Mouse (Mus musculus) limb, embryonic 15.5 days (tissue): ENCODE data around the gene Stxbp1. TPM values are rescaled to one million over a fixed set of nuclear protein-coding genes. Genes with fewer than 3 reads are reported as not detected.
"Not testable (repeated sequence)": the region's sequence is repeated elsewhere in the genome, so short reads cannot be mapped to it uniquely, and the experiment has no call there.

Experiments
- ATAC-seq: fragments of 200-750 bp; cut with Nextera tagmentation; 2 replicates; pipeline ENCODE4 v1.8.0; 2017; ENCODE audit warnings: low read depth, moderate TSS enrichment; ENCODE audit not compliant: insufficient number of reproducible peaks, low FRiP score, low TSS enrichment
- H3K27ac ChIP-seq: fragments of 300-500 bp; sonication (generic); 2 replicates; pipeline ENCODE4 v1.5.1; 2015; ENCODE audit warnings: moderate library complexity, mild to moderate bottlenecking, inconsistent platforms
- H3K27me3 ChIP-seq: fragments of 300-500 bp; sonication (generic); 2 replicates; pipeline ENCODE4 v1.6.1; 2015; ENCODE audit warnings: inconsistent platforms
- H3K36me3 ChIP-seq: fragments of 300-500 bp; sonication (generic); 2 replicates; pipeline ENCODE4 v1.6.1; 2015; ENCODE audit warnings: inconsistent platforms
- H3K4me1 ChIP-seq: fragments of 300-500 bp; sonication (generic); 2 replicates; pipeline ENCODE4 v1.6.1; 2015; ENCODE audit warnings: inconsistent platforms
- H3K4me2 ChIP-seq: fragments of 300-500 bp; sonication (generic); 2 replicates; pipeline ENCODE4 v1.6.1; 2015; ENCODE audit warnings: mild to moderate bottlenecking, inconsistent platforms
- H3K4me3 ChIP-seq: fragments of 300-500 bp; sonication (generic); 2 replicates; pipeline ENCODE4 v1.5.1; 2015; ENCODE audit warnings: mild to moderate bottlenecking, inconsistent platforms
- H3K9ac ChIP-seq: fragments of 300-500 bp; sonication (generic); 2 replicates; pipeline ENCODE4 v1.6.1; 2015; ENCODE audit warnings: inconsistent platforms
- H3K9me3 ChIP-seq: fragments of 300-500 bp; sonication (generic); 2 replicates; pipeline ENCODE4 v1.6.1; 2016; ENCODE audit warnings: inconsistent platforms
- WGBS: fragments of 180-500 bp; shearing (Covaris S2); methylation state at CpG from one replicate; pipeline ENCODE4 v1.1.7; 2015; 5-methylcytosine and 5-hydroxymethylcytosine counted together
- polyA plus RNA-seq: library from polyadenylated mRNA; unstranded; fragments of >200 nt; fragmentation: Nextera tagmentation; extraction: Ambion mirVana; gene quantifications from 2 replicates; pipeline ENCODE4 v1.2.1, GENCODE M21; 2015

Stxbp1 gene
- polyA plus RNA-seq, 1 experiment from 2014 or later = 17.9 TPM

DNA sequence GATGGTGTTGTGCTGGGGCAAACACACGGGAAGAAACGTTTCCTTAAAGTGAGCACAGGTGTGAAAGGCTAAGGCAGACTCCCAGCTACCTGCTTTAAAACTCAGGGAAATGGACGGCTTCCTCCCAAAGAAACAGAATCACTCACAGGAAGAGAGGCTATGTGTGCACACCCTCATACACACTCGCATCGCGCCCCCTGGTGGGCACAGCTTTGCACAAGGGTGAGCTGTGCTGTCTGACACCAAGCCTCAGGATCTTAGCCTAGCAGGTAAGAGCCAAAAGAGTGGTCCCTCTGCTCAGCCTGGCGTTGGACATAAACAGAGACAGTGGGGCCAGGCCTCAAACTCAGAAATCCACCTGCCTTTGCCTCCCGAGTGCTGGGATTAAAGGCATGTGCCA, 7.2 kb upstream of the Stxbp1 start:
- Histone ChIP-seq H3K4me1 (peaks cover 16% of the 10 kb centered on the region), H3K9me3 (no peaks in the 10 kb centered on the region), H3K4me3 (no peak overlapping the region), H3K36me3 (no peaks in the 10 kb centered on the region), H3K27me3 (peaks cover 17% of the 10 kb centered on the region), H3K4me2 (no peak overlapping the region), H3K9ac (no peak overlapping the region), H3K27ac (no peak overlapping the region)
- WGBS = 5% methylated on average over 8 of the region's 8 CpGs
- no peak; the same call in 1 of the 2 replicates for ATAC-seq

DNA sequence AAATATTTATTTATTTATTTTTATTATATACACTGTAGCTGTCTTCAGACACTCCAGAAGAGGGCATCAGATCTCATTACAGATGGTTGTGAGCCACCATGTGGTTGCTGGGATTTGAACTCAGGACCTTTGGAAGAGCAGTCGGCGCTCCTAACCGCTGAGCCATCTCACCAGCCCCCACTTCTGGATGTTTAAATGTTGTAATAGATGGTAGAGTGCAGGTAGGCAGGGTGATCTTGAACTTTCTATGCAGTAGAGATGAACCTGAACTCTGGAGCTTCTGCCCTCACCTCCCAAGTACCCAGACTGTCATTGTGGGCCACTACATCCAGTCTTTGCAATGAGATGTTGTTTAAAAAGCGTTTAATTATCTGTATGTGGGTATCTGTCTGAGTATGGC, 6.7 kb upstream of the Stxbp1 start:
- H3K27me3 ChIP-seq = peaks cover 17% of the 10 kb centered on the region
- WGBS = 67% methylated on average over 4 of the region's 4 CpGs
- not testable (repeated sequence) for H3K27ac ChIP-seq, H3K9me3 ChIP-seq, H3K4me3 ChIP-seq, ATAC-seq, H3K36me3 ChIP-seq, H3K9ac ChIP-seq, H3K4me2 ChIP-seq
- H3K4me1 ChIP-seq = peaks cover 11% of the 10 kb centered on the region

DNA sequence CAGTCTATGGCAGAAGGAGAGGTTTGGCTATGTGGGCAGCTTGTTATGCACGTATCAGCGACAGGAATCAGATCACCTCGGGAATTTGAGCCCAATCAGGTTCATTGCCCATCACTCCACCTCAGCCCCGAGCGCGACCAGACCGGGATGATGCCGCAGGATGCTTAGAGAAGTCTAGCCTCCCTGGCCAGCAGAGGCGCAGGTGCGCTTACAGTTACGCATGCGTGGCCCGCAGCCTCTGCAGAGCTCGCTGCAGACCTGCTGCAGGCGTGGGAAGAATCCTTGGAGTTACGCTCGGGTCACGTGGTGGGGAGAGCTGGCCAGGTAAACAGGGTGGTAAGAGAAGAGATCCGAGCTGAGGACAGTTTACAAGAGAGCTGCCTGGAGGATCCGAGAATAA, 5.1 kb upstream of the Stxbp1 start:
- H3K9ac ChIP-seq = no peak overlapping the region

DNA sequence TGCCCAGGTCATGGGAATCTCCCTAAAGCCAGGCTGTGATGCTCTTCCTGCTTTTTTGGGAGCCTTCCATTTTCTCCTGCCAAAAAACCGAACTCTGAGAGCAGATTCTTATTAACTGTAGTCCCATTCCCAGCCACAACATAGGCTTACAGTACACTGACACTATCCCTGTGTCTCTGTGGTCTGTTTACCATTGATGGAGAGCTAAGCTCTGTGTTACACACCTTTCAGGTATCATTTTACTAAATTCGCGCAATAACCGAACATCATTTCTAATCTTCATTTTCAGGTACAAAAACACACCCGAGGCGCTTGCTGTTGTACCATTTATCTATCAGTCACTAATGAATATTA, 400 bp upstream of the Stxbp1 start:
- no peak for ATAC-seq
- peak overlapping the region; percentile 76 for H3K4me3 ChIP-seq
- peaks cover 15% of the 10 kb centered on the region for H3K27me3 ChIP-seq
- peak overlapping the region; percentile 96 for H3K4me2 ChIP-seq
- whole genome bisulfite sequencing = 47% methylated on average over 6 of the region's 6 CpGs
- H3K4me1 ChIP-seq = peaks cover 17% of the 10 kb centered on the region
- H3K27ac ChIP-seq = no peak overlapping the region
- no peak overlapping the region for H3K9ac ChIP-seq
- H3K9me3 ChIP-seq = no peaks in the 10 kb centered on the region
- no peaks in the 10 kb centered on the region for H3K36me3 ChIP-seq

More for the DNA sequence above, 5.1 kb upstream of the Stxbp1 start:
- H3K36me3 ChIP-seq = no peaks in the 10 kb centered on the region
- peaks cover 10% of the 10 kb centered on the region for H3K4me1 ChIP-seq
- no peak overlapping the region for H3K27ac ChIP-seq
- H3K27me3 ChIP-seq = peaks cover 17% of the 10 kb centered on the region
- ATAC-seq = no peak
- H3K9me3 ChIP-seq = no peaks in the 10 kb centered on the region
- H3K4me2 ChIP-seq = no peak overlapping the region
- 2% methylated on average over 20 of the region's 20 CpGs for WGBS
- no peak overlapping the region for H3K4me3 ChIP-seq

DNA sequence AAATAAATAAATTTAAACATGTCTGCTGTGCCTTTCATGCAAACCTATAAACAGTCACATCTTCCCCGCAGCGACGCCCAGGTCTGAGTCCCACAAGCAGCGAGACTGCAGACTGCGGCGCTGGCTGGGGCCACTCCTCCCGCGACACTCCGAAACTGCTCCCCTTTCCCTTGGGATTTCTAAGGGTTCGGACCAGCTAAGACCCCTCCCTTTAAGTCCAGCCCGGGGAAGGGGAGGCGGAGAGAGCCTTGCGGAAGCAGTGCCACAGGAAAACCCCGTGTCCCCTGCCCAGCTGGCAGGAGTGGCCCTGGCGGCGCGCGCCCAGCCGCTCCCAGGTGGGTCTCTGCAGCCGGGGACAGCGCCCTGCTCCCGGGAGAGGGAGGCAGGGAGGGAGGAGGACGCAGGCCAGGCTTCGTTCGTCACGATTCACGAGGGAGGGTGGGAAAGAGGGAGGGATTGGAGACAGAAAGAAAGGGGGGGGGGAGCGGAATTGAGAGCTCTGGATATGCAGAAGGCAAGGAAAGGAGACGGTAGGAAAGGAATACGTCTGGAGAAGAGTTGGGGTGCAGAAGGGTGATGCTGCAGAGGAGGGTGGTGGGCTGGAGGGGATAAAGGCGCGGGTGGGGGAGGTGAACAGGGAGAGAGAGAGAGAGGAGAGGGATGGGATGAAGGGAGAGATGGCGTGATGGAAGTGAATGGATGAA, 792 bp downstream of the Stxbp1 start:
- H3K27ac ChIP-seq = peak overlapping the region; percentile 75
- 0 out of 2 replicates have a peak, but pooled peaks have one; percentile 15 for ATAC-seq
- H3K4me1 ChIP-seq = peaks cover 14% of the 10 kb centered on the region

DNA sequence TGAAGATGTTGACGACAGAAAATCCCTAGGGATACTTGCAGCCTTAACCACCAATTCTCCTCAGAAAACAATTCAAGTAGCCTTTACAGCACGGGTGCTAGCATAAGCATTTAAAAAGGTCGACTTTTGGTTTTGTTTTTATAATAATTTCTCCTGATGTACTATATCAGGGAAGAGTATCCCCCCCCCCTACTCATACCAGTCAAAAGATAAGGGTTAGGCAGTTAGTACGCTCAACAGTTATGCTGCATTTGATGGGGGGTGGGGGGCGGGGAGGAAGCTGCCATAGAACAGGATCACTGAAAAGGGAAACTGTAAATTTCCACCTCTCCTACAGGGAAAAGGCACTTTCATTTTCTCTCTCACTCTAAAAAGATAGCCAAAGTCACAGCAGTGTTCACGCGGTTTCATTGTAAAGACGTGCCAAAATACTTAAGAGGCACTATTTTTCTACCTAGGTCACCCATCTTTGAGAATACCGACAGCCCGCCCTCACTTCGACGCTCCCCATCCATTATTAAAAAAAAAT, 1.4 kb downstream of the Stxbp1 start:
- ATAC-seq = no peak
- Histone ChIP-seq H3K9me3 (no peaks in the 10 kb centered on the region), H3K4me1 (peaks cover 14% of the 10 kb centered on the region), H3K36me3 (0 out of 2 replicates have a peak, but pooled peaks cover 3% of the 10 kb centered on the region), H3K4me2 (peak overlapping the region; percentile 96), H3K4me3 (peak overlapping the region; percentile 76), H3K9ac (peak overlapping the region; percentile 79), H3K27me3 (no peaks in the 10 kb centered on the region), H3K27ac (no peak overlapping the region)
- 4% methylated on average over 12 of the region's 12 CpGs for WGBS

More for the DNA sequence above, 792 bp downstream of the Stxbp1 start:
- H3K9me3 ChIP-seq = no peaks in the 10 kb centered on the region
- 0 out of 2 replicates have a peak, but pooled peaks cover 3% of the 10 kb centered on the region for H3K36me3 ChIP-seq
- peak overlapping the region; percentile 79 for H3K9ac ChIP-seq
- H3K4me3 ChIP-seq = peak overlapping the region; percentile 76
- WGBS = under 1% methylated on average over 33 of the region's 33 CpGs
- peak overlapping the region; percentile 96 for H3K4me2 ChIP-seq
- H3K27me3 ChIP-seq = 0 out of 2 replicates have a peak, but pooled peaks cover 3% of the 10 kb centered on the region

DNA sequence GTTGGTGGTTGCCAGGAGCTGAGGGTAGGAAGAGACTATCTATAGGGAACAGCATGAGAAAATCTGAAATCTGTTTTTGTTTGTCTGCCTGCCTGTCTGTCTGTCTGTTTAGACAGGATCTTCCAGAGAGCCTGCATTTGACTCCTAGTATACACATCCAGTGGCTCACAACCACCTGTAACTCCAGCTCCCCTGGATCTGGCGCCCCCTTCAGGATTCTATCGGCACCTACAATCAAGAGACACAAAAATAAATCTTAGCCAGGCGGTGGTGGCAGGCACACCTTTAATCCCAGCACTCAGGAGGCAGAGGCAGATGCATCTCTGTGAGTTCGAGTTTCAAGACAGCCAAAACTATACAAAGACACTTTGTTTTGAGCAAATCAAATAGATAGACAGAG, 4.5 kb downstream of the Stxbp1 start:
- 40% methylated on average over 4 of the region's 4 CpGs for WGBS
- Histone ChIP-seq H3K4me3 (no peak overlapping the region), H3K9me3 (no peaks in the 10 kb centered on the region), H3K36me3 (0 out of 2 replicates have a peak, but pooled peaks cover 3% of the 10 kb centered on the region), H3K9ac (no peak overlapping the region), H3K27ac (no peak overlapping the region), H3K4me2 (no peak overlapping the region), H3K27me3 (no peaks in the 10 kb centered on the region), H3K4me1 (peaks cover 16% of the 10 kb centered on the region)
- ATAC-seq = no peak

DNA sequence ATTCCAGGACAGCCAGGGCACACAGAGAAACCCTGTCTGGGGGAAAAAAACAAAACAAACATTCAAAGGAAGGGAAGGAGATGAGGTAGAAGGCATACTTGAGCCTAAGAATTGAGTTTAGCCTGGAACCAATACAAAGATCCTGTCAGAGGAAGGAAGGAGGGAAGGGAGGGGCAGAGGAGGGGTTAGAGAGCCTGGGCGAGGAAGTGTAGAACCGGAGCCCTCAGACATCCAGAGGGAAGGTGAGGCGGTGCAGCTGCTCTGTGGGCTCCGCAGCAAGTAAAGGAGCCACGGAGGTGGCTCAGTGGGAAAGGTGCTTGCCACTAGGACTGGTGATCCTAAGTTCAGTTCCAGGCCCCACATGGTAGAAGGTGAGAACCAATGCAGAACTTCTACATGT, 5.9 kb downstream of the Stxbp1 start:
- Histone ChIP-seq H3K9me3 (no peaks in the 10 kb centered on the region), H3K27ac (no peak overlapping the region), H3K4me3 (no peak overlapping the region), H3K4me1 (peaks cover 13% of the 10 kb centered on the region; the same call in 1 of the 2 replicates), H3K36me3 (0 out of 2 replicates have a peak, but pooled peaks cover 3% of the 10 kb centered on the region), H3K27me3 (no peaks in the 10 kb centered on the region), H3K9ac (no peak overlapping the region), H3K4me2 (no peak overlapping the region)
- 65% methylated on average over 5 of the region's 5 CpGs for WGBS
- ATAC-seq = no peak

DNA sequence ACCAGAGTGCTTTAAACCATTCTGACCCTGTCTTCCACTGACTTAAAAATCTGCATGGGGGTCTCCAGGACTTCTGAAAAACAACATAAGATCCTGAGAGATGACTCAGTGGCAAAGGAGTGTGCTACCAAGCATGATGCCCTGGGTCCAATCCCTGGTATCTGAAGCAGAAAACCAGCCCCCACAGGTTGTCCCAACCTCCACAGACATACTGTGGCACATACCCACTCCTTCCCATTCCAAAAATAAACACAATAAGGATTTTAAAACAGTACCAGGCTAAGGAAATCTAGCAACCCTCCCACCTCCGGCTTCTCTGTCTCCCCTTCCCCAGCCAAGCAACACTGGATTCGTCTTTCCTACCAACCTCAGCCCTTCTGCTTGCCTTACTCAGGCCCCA, 7.8 kb downstream of the Stxbp1 start:
- no peak overlapping the region for H3K27ac ChIP-seq
- H3K4me1 ChIP-seq = peaks cover 16% of the 10 kb centered on the region
- 0 out of 2 replicates have a peak, but pooled peaks cover 3% of the 10 kb centered on the region for H3K36me3 ChIP-seq
- no peak overlapping the region for H3K4me2 ChIP-seq
- no peaks in the 10 kb centered on the region for H3K9me3 ChIP-seq
- no peak overlapping the region for H3K4me3 ChIP-seq
- H3K9ac ChIP-seq = no peak overlapping the region
- no peaks in the 10 kb centered on the region for H3K27me3 ChIP-seq
- 66% methylated on average over 2 of the region's 2 CpGs for WGBS
- no peak for ATAC-seq

DNA sequence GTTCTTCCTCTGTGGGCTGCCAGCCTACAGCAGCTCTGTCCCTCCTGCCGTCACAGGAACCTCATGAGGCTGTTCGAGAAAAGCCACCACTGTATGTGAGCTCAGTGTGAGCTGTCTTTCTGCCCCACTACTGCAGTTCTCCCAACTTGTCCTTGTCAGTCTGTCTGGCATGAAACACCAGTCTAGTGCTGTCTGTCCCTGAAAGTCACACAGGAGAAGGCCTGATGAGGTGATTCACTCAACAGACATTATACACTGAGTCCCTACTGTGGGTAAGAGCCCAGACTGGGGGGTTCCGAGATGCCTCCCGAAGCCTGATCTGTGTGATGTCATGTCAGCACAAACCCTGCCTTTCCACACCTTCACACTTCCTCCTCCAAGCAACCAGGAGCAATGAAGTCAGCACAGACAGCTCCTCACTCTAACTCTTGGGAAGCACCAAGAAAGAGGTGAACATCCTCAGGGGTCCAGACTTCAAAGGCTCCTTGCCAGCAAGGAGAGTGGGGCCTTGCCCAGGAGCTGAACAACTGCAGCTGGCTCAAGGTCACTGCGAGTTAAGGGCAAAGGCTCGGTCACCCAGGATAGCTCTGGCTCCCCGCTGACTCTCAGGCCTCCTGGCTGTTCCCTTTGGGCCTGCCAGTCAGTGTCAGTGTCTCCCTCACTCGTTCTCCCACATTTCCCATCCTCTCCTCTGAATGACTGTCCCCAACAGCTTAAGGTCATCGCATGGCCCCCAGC, 8.7 kb downstream of the Stxbp1 start:
- no peak overlapping the region for H3K4me3 ChIP-seq
- no peaks in the 10 kb centered on the region for H3K27me3 ChIP-seq
- H3K36me3 ChIP-seq = 0 out of 2 replicates have a peak, but pooled peaks cover 3% of the 10 kb centered on the region
- H3K9ac ChIP-seq = no peak overlapping the region
- WGBS = 55% methylated on average over 9 of the region's 9 CpGs
- H3K4me1 ChIP-seq = peaks cover 17% of the 10 kb centered on the region
- ATAC-seq = 0 out of 2 replicates have a peak, but pooled peaks have one; percentile 48
- H3K9me3 ChIP-seq = no peaks in the 10 kb centered on the region
- H3K4me2 ChIP-seq = no peak overlapping the region
- no peak overlapping the region for H3K27ac ChIP-seq

DNA sequence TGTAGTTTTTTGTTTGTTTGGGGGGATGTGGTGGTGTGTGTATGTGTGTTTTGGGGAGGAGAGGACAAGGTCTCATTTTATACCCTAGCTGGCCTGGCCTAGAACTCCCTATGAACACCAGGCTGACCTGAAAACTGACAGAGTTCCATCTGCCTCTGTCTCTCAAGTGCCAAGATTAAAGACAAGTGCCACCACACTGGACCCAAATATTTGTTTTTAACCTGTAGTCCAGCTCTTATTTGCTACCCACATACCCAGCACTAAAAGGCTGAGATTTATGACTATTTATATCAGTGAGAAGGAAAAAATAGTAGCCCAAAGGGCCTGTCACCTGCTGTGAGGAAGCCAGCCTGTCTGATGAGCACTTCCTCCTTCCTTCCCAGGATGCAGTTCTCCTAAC, 11.5 kb downstream of the Stxbp1 start:
- H3K27ac ChIP-seq = no peak overlapping the region; the same call in 1 of the 2 replicates
- H3K9me3 ChIP-seq = no peaks in the 10 kb centered on the region
- no peak overlapping the region for H3K4me2 ChIP-seq
- H3K36me3 ChIP-seq = no peaks in the 10 kb centered on the region
- H3K27me3 ChIP-seq = no peaks in the 10 kb centered on the region
- H3K4me1 ChIP-seq = peaks cover 21% of the 10 kb centered on the region
- H3K4me3 ChIP-seq = no peak overlapping the region
- ATAC-seq = no peak
- H3K9ac ChIP-seq = no peak overlapping the region

DNA sequence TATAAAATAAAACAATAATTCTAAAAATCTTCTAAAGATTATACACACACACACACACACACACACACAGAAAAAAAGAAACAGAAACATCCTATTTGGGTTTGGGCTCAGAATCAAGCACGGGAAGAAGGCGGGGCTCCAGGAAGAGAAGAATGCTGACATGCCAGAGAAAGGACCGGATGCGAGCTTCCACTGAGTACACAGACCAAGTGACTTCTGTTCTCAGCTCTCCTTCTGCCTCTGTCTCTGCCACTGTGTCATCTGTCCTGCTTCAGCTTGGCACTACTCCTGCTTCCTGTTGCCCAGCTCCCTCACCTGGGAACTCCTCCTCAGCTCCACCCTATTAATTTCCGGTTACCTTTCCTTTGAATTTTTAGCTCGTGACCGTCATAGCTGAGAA, 12.5 kb downstream of the Stxbp1 start:
- H3K4me1 ChIP-seq = peaks cover 21% of the 10 kb centered on the region
- H3K27ac ChIP-seq = peak overlapping the region; percentile 71
- no peaks in the 10 kb centered on the region for H3K9me3 ChIP-seq
- H3K4me3 ChIP-seq = no peak overlapping the region
- no peak for ATAC-seq
- 40% methylated on average over 7 of the region's 7 CpGs for WGBS
- no peak overlapping the region for H3K4me2 ChIP-seq
- no peak overlapping the region for H3K9ac ChIP-seq
- H3K36me3 ChIP-seq = no peaks in the 10 kb centered on the region
- H3K27me3 ChIP-seq = no peaks in the 10 kb centered on the region
